Mouse (Mus musculus) intestine, embryonic 16.5 days (tissue): ENCODE results near the gene Rsg1. TPM values are rescaled to one million over a fixed set of nuclear protein-coding genes. Genes with fewer than 3 reads are reported as not detected.

Experiments
- ATAC-seq: fragments of 200-750 bp; cut with Nextera tagmentation; 2 replicates; pipeline ENCODE4 v1.8.0; 2017; ENCODE audit warnings: moderate TSS enrichment, moderate library complexity
- H3K27ac ChIP-seq: fragments of 300-500 bp; sonication (generic); 2 replicates; pipeline ENCODE4 v1.5.1; 2014; ENCODE audit warnings: mild to moderate bottlenecking, low read length
- H3K27me3 ChIP-seq: fragments of 300-500 bp; sonication (generic); replicated peaks from 2 replicates; pipeline ENCODE4 v1.6.1; 2014; ENCODE audit warnings: low read length, control low read depth, mixed read lengths; ENCODE audit not compliant: control insufficient read depth, insufficient read depth
- H3K36me3 ChIP-seq: fragments of 300-500 bp; sonication (generic); 2 replicates; pipeline ENCODE4 v1.6.1; 2014; ENCODE audit warnings: low read length, control low read depth; ENCODE audit not compliant: control insufficient read depth, insufficient read depth
- H3K4me1 ChIP-seq: fragments of 300-500 bp; sonication (generic); 2 replicates; pipeline ENCODE4 v1.6.1; 2014; ENCODE audit warnings: low read length, control low read depth, mixed read lengths; ENCODE audit not compliant: control insufficient read depth, insufficient read depth
- H3K4me2 ChIP-seq: fragments of 300-500 bp; sonication (generic); 2 replicates; pipeline ENCODE4 v1.6.1; 2014; ENCODE audit warnings: low read depth, low read length, control low read depth
- H3K4me3 ChIP-seq: fragments of 300-500 bp; sonication (generic); 2 replicates; pipeline ENCODE4 v1.5.1; 2014; ENCODE audit warnings: mild to moderate bottlenecking, low read length
- H3K9ac ChIP-seq: fragments of 300-500 bp; sonication (generic); 2 replicates; pipeline ENCODE4 v1.6.1; 2014; ENCODE audit warnings: low read depth, low read length
- H3K9me3 ChIP-seq: fragments of 300-500 bp; sonication (generic); 2 replicates; pipeline ENCODE4 v1.6.1; 2016; ENCODE audit warnings: low read length, control low read depth; ENCODE audit not compliant: control insufficient read depth
- WGBS: fragments of 180-500 bp; shearing (Covaris S2); extraction: QIAGEN DNeasy Blood & Tissue Kit; methylation state at CpG from one replicate; pipeline ENCODE4 v1.1.7; 2014; 5-methylcytosine and 5-hydroxymethylcytosine counted together
- polyA plus RNA-seq: library from polyadenylated mRNA; unstranded; fragments of >200 nt; fragmentation: Nextera tagmentation; extraction: Ambion mirVana; gene quantifications from 2 replicates; pipeline ENCODE4 v1.2.1, GENCODE M21; 2015

The Rsg1 gene
- polyA plus RNA-seq, 1 experiment from 2014 or later, result 5.1 TPM

- no peak for ATAC-seq
Observed at GRCm38 (mm10) chr4:141183932-141184331, 29.8 kb upstream of the Rsg1 start.

GRCm38 (mm10) chr4:141184426-141184825 lies 29.3 kb upstream of the Rsg1 start:
- H3K4me3 ChIP-seq, result no peak overlapping the region
- no peaks in the 10 kb centered on the region; the same call in 1 of the 2 replicates for H3K36me3 ChIP-seq
- H3K9me3 ChIP-seq, result no peaks in the 10 kb centered on the region
- no peak overlapping the region for H3K27ac ChIP-seq
- peaks cover 18% of the 10 kb centered on the region for H3K4me1 ChIP-seq
- 91% methylated on average over 4 of the region's 4 CpGs for WGBS
- no peak overlapping the region for H3K4me2 ChIP-seq
- H3K27me3 ChIP-seq, result no peaks in the 10 kb centered on the region
- ATAC-seq, result no peak
- H3K9ac ChIP-seq, result no peak overlapping the region

More at GRCm38 (mm10) chr4:141183932-141184331, 29.8 kb upstream of the Rsg1 start:
- Histone ChIP-seq H3K27ac (no peak overlapping the region), H3K9me3 (no peaks in the 10 kb centered on the region), H3K4me2 (no peak overlapping the region), H3K4me1 (peaks cover 18% of the 10 kb centered on the region), H3K9ac (no peak overlapping the region), H3K4me3 (no peak overlapping the region), H3K27me3 (no peaks in the 10 kb centered on the region), H3K36me3 (no peaks in the 10 kb centered on the region; the same call in 1 of the 2 replicates)
- WGBS, result 93% methylated on average over 2 of the region's 2 CpGs

- Histone ChIP-seq H3K9ac (no peak overlapping the region), H3K27ac (peak overlapping the region; percentile 24; the same call in 1 of the 2 replicates), H3K36me3 (peaks cover 4% of the 10 kb centered on the region), H3K9me3 (no peaks in the 10 kb centered on the region), H3K4me2 (no peak overlapping the region), H3K4me1 (peaks cover 18% of the 10 kb centered on the region), H3K4me3 (no peak overlapping the region), H3K27me3 (no peaks in the 10 kb centered on the region)
- WGBS, result 46% methylated on average over 9 of the region's 9 CpGs
- no peak for ATAC-seq
Observed at GRCm38 (mm10) chr4:141186923-141187836, 26.6 kb upstream of the Rsg1 start.

GRCm38 (mm10) chr4:141191294-141191693 lies 22.5 kb upstream of the Rsg1 start:
- Histone ChIP-seq H3K27me3 (no peaks in the 10 kb centered on the region), H3K4me3 (no peak overlapping the region), H3K27ac (no peak overlapping the region), H3K36me3 (peaks cover 8% of the 10 kb centered on the region), H3K9me3 (no peaks in the 10 kb centered on the region), H3K4me2 (no peak overlapping the region), H3K9ac (no peak overlapping the region), H3K4me1 (peaks cover 12% of the 10 kb centered on the region)
- 92% methylated on average over 7 of the region's 7 CpGs for WGBS
- ATAC-seq, result no peak

- no peak for ATAC-seq
- WGBS, result 89% methylated on average over 6 of the region's 6 CpGs
- Histone ChIP-seq H3K27me3 (no peaks in the 10 kb centered on the region), H3K9ac (no peak overlapping the region), H3K4me3 (no peak overlapping the region), H3K4me2 (no peak overlapping the region), H3K36me3 (peaks cover 21% of the 10 kb centered on the region), H3K27ac (no peak overlapping the region), H3K9me3 (no peaks in the 10 kb centered on the region), H3K4me1 (no peaks in the 10 kb centered on the region)
Observed at GRCm38 (mm10) chr4:141194553-141194952, 19.2 kb upstream of the Rsg1 start.

- 83% methylated on average over 13 of the region's 13 CpGs for WGBS
- no peaks in the 10 kb centered on the region for H3K9me3 ChIP-seq
- H3K4me1 ChIP-seq, result 0 out of 2 replicates have a peak, but pooled peaks cover 2% of the 10 kb centered on the region
- H3K4me3 ChIP-seq, result no peak overlapping the region
- no peaks in the 10 kb centered on the region for H3K27me3 ChIP-seq
- ATAC-seq, result peak; percentile 97
- peaks cover 25% of the 10 kb centered on the region for H3K36me3 ChIP-seq
- H3K9ac ChIP-seq, result no peak overlapping the region
- peak overlapping the region; percentile 38 for H3K27ac ChIP-seq
- H3K4me2 ChIP-seq, result no peak overlapping the region
Observed at GRCm38 (mm10) chr4:141196981-141197685, 16.6 kb upstream of the Rsg1 start.

- Histone ChIP-seq H3K4me3 (no peak overlapping the region), H3K27me3 (no peaks in the 10 kb centered on the region), H3K4me1 (0 out of 2 replicates have a peak, but pooled peaks cover 2% of the 10 kb centered on the region), H3K36me3 (peaks cover 25% of the 10 kb centered on the region), H3K9ac (no peak overlapping the region), H3K9me3 (no peaks in the 10 kb centered on the region), H3K27ac (no peak overlapping the region), H3K4me2 (no peak overlapping the region)
- WGBS, result 82% methylated on average over 13 of the region's 13 CpGs
- ATAC-seq, result no peak
Observed at GRCm38 (mm10) chr4:141197686-141198035, 16.1 kb upstream of the Rsg1 start.

GRCm38 (mm10) chr4:141200906-141201305 lies 12.8 kb upstream of the Rsg1 start:
- Histone ChIP-seq H3K4me3 (no peak overlapping the region), H3K9ac (no peak overlapping the region), H3K36me3 (peaks cover 22% of the 10 kb centered on the region), H3K27ac (no peak overlapping the region), H3K4me2 (no peak overlapping the region), H3K27me3 (no peaks in the 10 kb centered on the region), H3K9me3 (no peaks in the 10 kb centered on the region), H3K4me1 (0 out of 2 replicates have a peak, but pooled peaks cover 2% of the 10 kb centered on the region)
- ATAC-seq, result no peak
- WGBS, result 72% methylated on average over 11 of the region's 11 CpGs

GRCm38 (mm10) chr4:141202192-141202591 lies 11.6 kb upstream of the Rsg1 start:
- Histone ChIP-seq H3K36me3 (peaks cover 19% of the 10 kb centered on the region), H3K4me2 (no peak overlapping the region), H3K4me1 (0 out of 2 replicates have a peak, but pooled peaks cover 2% of the 10 kb centered on the region), H3K9ac (no peak overlapping the region), H3K9me3 (no peaks in the 10 kb centered on the region), H3K4me3 (no peak overlapping the region), H3K27ac (no peak overlapping the region), H3K27me3 (no peaks in the 10 kb centered on the region)
- ATAC-seq, result no peak
- WGBS, result 86% methylated on average over 6 of the region's 6 CpGs
